Mouse (Mus musculus) kidney, postnatal 0 days (tissue): Measurements from ENCODE around the gene Sgcg. TPM values are rescaled to one million over a fixed set of nuclear protein-coding genes. Genes with fewer than 3 reads are reported as not detected.

Experiments
- ATAC-seq: fragments of 200-750 bp; cut with Nextera tagmentation; replicated peaks from 2 replicates; pipeline ENCODE4 v1.8.0; 2017; ENCODE audit warnings: low read depth, moderate number of reproducible peaks, moderate TSS enrichment, moderate library complexity; ENCODE audit not compliant: low FRiP score
- DNase-seq: peaks from one replicate; pipeline ENCODE4 v3.0.0-alpha.2; 2016; ENCODE audit warnings: low spot score
- H3K27ac ChIP-seq: fragments of 300-500 bp; sonication (generic); 2 replicates; pipeline ENCODE4 v1.5.1; 2014; ENCODE audit warnings: mild to moderate bottlenecking
- H3K27me3 ChIP-seq: fragments of 300-500 bp; sonication (generic); 2 replicates; pipeline ENCODE4 v1.6.1; 2014; ENCODE audit warnings: low read length, mixed read lengths; ENCODE audit not compliant: insufficient read depth
- H3K36me3 ChIP-seq: fragments of 300-500 bp; sonication (generic); 2 replicates; pipeline ENCODE4 v1.6.1; 2014; ENCODE audit warnings: low read length, mixed read lengths; ENCODE audit not compliant: insufficient read depth
- H3K4me1 ChIP-seq: fragments of 300-500 bp; sonication (generic); replicated peaks from 2 replicates; pipeline ENCODE4 v1.6.1; 2014; ENCODE audit warnings: antibody characterized with exemption, low read length, mixed read lengths; ENCODE audit not compliant: insufficient read depth
- H3K4me2 ChIP-seq: fragments of 300-500 bp; sonication (generic); 2 replicates; pipeline ENCODE4 v1.6.1; 2014; ENCODE audit warnings: mild to moderate bottlenecking, low read length, moderate library complexity, mixed read lengths
- H3K4me3 ChIP-seq: fragments of 300-500 bp; sonication (generic); replicated peaks from 2 replicates; pipeline ENCODE4 v1.5.1; 2014; ENCODE audit warnings: low read depth, low read length
- H3K9ac ChIP-seq: fragments of 300-500 bp; sonication (generic); 2 replicates; pipeline ENCODE4 v1.6.1; 2014; ENCODE audit warnings: low read depth, low read length
- H3K9me3 ChIP-seq: fragments of 300-500 bp; sonication (generic); replicated peaks from 2 replicates; pipeline ENCODE4 v1.6.1; 2016; ENCODE audit warnings: low read length, inconsistent platforms, mixed read lengths
- CTCF ChIP-seq: IDR thresholded peaks from 2 replicates; pipeline ENCODE4 v1.5.1; 2016; ENCODE audit warnings: antibody characterized with exemption, low read depth, mild to moderate bottlenecking, moderate library complexity
- WGBS: fragments of 180-500 bp; shearing (Covaris S2); extraction: QIAGEN DNeasy Blood & Tissue Kit; methylation state at CpG from one replicate; pipeline ENCODE4 v1.1.7; 2014; 5-methylcytosine and 5-hydroxymethylcytosine counted together
- polyA plus RNA-seq: library from polyadenylated mRNA; unstranded; fragments of >200 nt; fragmentation: Nextera tagmentation; extraction: Ambion mirVana; gene quantifications from 2 replicates; pipeline ENCODE4 v1.2.1, GENCODE M21; 2015

Gene Sgcg
- polyA plus RNA-seq, 1 experiment from 2014 or later: 1.2 TPM

- Histone ChIP-seq H3K36me3 (no peaks in the 10 kb centered on the region), H3K9me3 (no peaks in the 10 kb centered on the region), H3K27me3 (no peaks in the 10 kb centered on the region), H3K27ac (no peak overlapping the region), H3K4me2 (no peak overlapping the region), H3K9ac (no peak overlapping the region), H3K4me1 (no peaks in the 10 kb centered on the region), H3K4me3 (no peak overlapping the region)
- no peak for DNase-seq
- ATAC-seq: no peak
- no peak for TF ChIP-seq CTCF
- 49% methylated on average over 9 of the region's 9 CpGs for WGBS
Observed at GRCm38 (mm10) chr14:61238751-61239150, 19.5 kb downstream of the Sgcg start.

GRCm38 (mm10) chr14:61237101-61237654 lies 21.1 kb downstream of the Sgcg start:
- H3K27me3 ChIP-seq: no peaks in the 10 kb centered on the region
- no peak for TF ChIP-seq CTCF
- H3K4me3 ChIP-seq: no peak overlapping the region
- no peaks in the 10 kb centered on the region for H3K9me3 ChIP-seq
- no peak for ATAC-seq
- no peaks in the 10 kb centered on the region for H3K4me1 ChIP-seq
- DNase-seq: peak; percentile 25
- no peak overlapping the region for H3K9ac ChIP-seq
- H3K4me2 ChIP-seq: no peak overlapping the region
- no peaks in the 10 kb centered on the region for H3K36me3 ChIP-seq
- WGBS: 17% methylated on average over 4 of the region's 4 CpGs
- H3K27ac ChIP-seq: no peak overlapping the region

- 55% methylated on average over 5 of the region's 5 CpGs for WGBS
- Histone ChIP-seq H3K4me2 (no peak overlapping the region), H3K9ac (no peak overlapping the region), H3K4me3 (no peak overlapping the region), H3K4me1 (no peaks in the 10 kb centered on the region), H3K9me3 (no peaks in the 10 kb centered on the region), H3K36me3 (no peaks in the 10 kb centered on the region), H3K27me3 (no peaks in the 10 kb centered on the region), H3K27ac (no peak overlapping the region)
- DNase-seq (no peak), ATAC-seq (no peak)
- TF ChIP-seq CTCF: no peak
Observed at GRCm38 (mm10) chr14:61235846-61236474, 22.3 kb downstream of the Sgcg start.

GRCm38 (mm10) chr14:61232016-61232568 lies 26.2 kb downstream of the Sgcg start:
- no peaks in the 10 kb centered on the region for H3K36me3 ChIP-seq
- no peak for ATAC-seq
- 81% methylated on average over 13 of the region's 13 CpGs for WGBS
- no peak overlapping the region for H3K27ac ChIP-seq
- H3K4me1 ChIP-seq: no peaks in the 10 kb centered on the region
- no peaks in the 10 kb centered on the region for H3K27me3 ChIP-seq
- TF ChIP-seq CTCF: no peak
- H3K4me2 ChIP-seq: no peak overlapping the region
- H3K4me3 ChIP-seq: no peak overlapping the region
- no peak overlapping the region for H3K9ac ChIP-seq
- H3K9me3 ChIP-seq: no peaks in the 10 kb centered on the region
- DNase-seq: no peak

DNA sequence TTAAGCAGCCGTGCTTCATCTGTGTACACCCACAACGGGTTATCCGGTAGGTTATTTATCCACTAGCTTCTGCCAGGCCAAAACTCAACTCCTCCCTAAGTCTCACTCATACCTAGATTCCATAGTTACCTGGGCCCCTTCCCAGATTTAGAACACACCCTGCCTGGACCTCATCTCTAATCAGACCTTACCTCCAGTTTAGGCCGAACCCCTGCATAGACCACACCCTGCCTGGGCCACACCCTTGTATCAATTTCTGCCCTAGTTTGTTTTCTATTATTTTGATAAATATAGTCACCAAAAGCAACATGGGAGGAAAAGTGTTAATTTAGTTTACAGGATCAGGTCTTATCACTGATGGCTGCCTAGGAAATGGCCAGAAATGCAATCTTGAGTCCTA lies 28.1 kb downstream of the Sgcg start:
- no peaks in the 10 kb centered on the region for H3K9me3 ChIP-seq
- ATAC-seq (no peak), DNase-seq (no peak)
- H3K4me3 ChIP-seq: no peak overlapping the region
- H3K4me1 ChIP-seq: no peaks in the 10 kb centered on the region
- TF ChIP-seq CTCF: no peak
- H3K27ac ChIP-seq: no peak overlapping the region
- no peak overlapping the region for H3K9ac ChIP-seq
- no peaks in the 10 kb centered on the region for H3K36me3 ChIP-seq
- no peak overlapping the region for H3K4me2 ChIP-seq
- 93% methylated on average over 4 of the region's 4 CpGs for WGBS
- H3K27me3 ChIP-seq: no peaks in the 10 kb centered on the region

DNA sequence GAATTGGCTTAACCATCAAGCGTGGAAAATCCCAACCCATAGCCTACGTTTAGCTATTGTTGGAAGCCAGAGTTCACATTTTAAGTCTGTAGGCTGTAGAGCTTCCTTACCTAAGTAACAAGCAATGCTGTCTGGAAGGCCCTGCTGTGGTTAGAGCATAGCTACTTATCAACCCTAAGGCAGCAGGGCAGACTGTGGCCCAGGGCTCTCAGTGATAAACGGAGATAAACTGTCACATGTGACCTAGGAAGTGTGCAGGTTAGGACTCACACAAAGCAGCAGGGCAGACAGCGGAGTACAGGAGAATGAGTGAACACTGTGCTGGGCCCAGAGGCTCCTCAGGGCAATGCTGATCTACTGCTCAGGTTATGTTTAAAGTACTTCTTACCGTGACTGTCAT lies 28.5 kb downstream of the Sgcg start:
- no peak overlapping the region for H3K4me3 ChIP-seq
- no peaks in the 10 kb centered on the region for H3K27me3 ChIP-seq
- H3K4me1 ChIP-seq: no peaks in the 10 kb centered on the region
- H3K9ac ChIP-seq: no peak overlapping the region
- H3K36me3 ChIP-seq: no peaks in the 10 kb centered on the region
- no peak for TF ChIP-seq CTCF
- 82% methylated on average over 5 of the region's 5 CpGs for WGBS
- no peak overlapping the region for H3K27ac ChIP-seq
- no peak for ATAC-seq
- no peak for DNase-seq
- no peaks in the 10 kb centered on the region for H3K9me3 ChIP-seq
- H3K4me2 ChIP-seq: no peak overlapping the region
